Mouse (Mus musculus) cerebellum, adult 2 months (tissue): ENCODE measurements around the gene Eci1. TPM values are rescaled to one million over a fixed set of nuclear protein-coding genes. Genes with fewer than 3 reads are reported as not detected.

ENCODE experiments used
- DNase-seq, 2 experiments: peaks; one replicate each; pipeline ENCODE4 v3.0.0; 2021
- H3K27ac ChIP-seq: fragments of 200-500 bp; 2 replicates; pipeline ENCODE4 v1.5.1; 2012; ENCODE audit warnings: low read length, control low read depth, inconsistent platforms; ENCODE audit not compliant: insufficient read depth
- H3K27me3 ChIP-seq: fragments of 200-500 bp; 2 replicates; pipeline ENCODE4 v1.6.1; 2012; ENCODE audit warnings: inconsistent platforms, mild to moderate bottlenecking, low read length, moderate library complexity; ENCODE audit not compliant: control insufficient read depth, insufficient read depth
- H3K4me1 ChIP-seq: fragments of 200-500 bp; 2 replicates; pipeline ENCODE4 v1.6.1; 2011; ENCODE audit warnings: low read length; ENCODE audit not compliant: control insufficient read depth, insufficient read depth
- H3K4me3 ChIP-seq: fragments of 200-500 bp; replicated peaks from 2 replicates; pipeline ENCODE3; 2011; ENCODE audit warnings: mild to moderate bottlenecking, low read depth, low read length, control low read depth; ENCODE audit not compliant: insufficient read depth
- CTCF ChIP-seq: fragments of 200-500 bp; IDR thresholded peaks from 2 replicates; pipeline ENCODE4 v1.5.1; 2011; ENCODE audit warnings: low read depth, mild to moderate bottlenecking, control low read depth, low read length, moderate library complexity, borderline replicate concordance; ENCODE audit not compliant: insufficient read depth
- POLR2A ChIP-seq: fragments of 200-500 bp; IDR thresholded peaks from 2 replicates; pipeline ENCODE4 v1.6.1; 2011; ENCODE audit warnings: low read length, control low read depth, borderline replicate concordance; ENCODE audit not compliant: insufficient read depth
- WGBS: fragments of 180-500 bp; shearing (Covaris S2); methylation state at CpG from one replicate; pipeline ENCODE4 v1.1.7; 2018; 5-methylcytosine and 5-hydroxymethylcytosine counted together
- polyA plus RNA-seq: library from polyadenylated mRNA; depleted of rRNA; stranded (reverse); fragments of >200 nt; gene quantifications from 2 replicates; pipeline ENCODE4 v1.2.3, GENCODE M21; 2012

The Eci1 gene
- polyA plus RNA-seq, 1 experiment: 77.3 TPM

GRCm38 (mm10) chr17:24461580-24461979 is 35.1 kb downstream of the Eci1 start:
- DNase-seq: no peak

DNA sequence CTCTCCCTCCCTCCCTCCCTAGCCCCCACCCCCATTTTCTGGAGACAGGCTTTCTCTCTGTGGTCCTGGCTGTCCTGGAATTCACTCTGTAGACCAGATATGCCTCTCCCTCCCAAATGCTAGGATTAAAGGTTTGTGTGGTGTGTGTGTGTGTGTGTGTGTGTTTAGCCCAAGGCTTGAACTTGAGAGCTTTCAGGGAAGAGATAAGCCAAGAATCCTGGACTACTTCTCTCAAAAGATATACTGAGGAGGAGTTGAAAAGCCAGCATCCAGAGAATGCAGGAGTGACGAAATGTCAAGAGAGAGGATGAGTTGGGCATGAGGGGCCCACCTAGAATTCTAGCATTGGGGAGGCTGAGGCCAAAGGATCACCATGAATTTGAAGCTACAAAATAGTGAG is 36.5 kb downstream of the Eci1 start:
- WGBS: 82% methylated on average over 1 of the region's 1 CpGs
- no peaks in the 10 kb centered on the region for H3K27me3 ChIP-seq

More at GRCm38 (mm10) chr17:24461580-24461979, 35.1 kb downstream of the Eci1 start:
- TF ChIP-seq CTCF (peak; percentile 33; the same call in 1 of the 2 replicates), POLR2A (no peak)
- Histone ChIP-seq H3K4me1 (no peaks in the 10 kb centered on the region), H3K4me3 (no peak overlapping the region), H3K27me3 (no peaks in the 10 kb centered on the region), H3K27ac (no peak overlapping the region)
- WGBS: 54% methylated on average over 2 of the region's 2 CpGs

GRCm38 (mm10) chr17:24463374-24464133 is 37.1 kb downstream of the Eci1 start:
- no peaks in the 10 kb centered on the region for H3K27me3 ChIP-seq
- DNase-seq: no peak
- H3K4me3 ChIP-seq: no peak overlapping the region
- WGBS: 53% methylated on average over 6 of the region's 6 CpGs
- no peaks in the 10 kb centered on the region for H3K4me1 ChIP-seq
- H3K27ac ChIP-seq: no peak overlapping the region
- TF ChIP-seq CTCF: no peak
- no peak for TF ChIP-seq POLR2A

More for the DNA sequence above, 36.5 kb downstream of the Eci1 start:
- H3K4me3 ChIP-seq: no peak overlapping the region
- H3K4me1 ChIP-seq: no peaks in the 10 kb centered on the region
- TF ChIP-seq CTCF (no peak), POLR2A (no peak)
- DNase-seq: no peak
- no peak overlapping the region for H3K27ac ChIP-seq

DNA sequence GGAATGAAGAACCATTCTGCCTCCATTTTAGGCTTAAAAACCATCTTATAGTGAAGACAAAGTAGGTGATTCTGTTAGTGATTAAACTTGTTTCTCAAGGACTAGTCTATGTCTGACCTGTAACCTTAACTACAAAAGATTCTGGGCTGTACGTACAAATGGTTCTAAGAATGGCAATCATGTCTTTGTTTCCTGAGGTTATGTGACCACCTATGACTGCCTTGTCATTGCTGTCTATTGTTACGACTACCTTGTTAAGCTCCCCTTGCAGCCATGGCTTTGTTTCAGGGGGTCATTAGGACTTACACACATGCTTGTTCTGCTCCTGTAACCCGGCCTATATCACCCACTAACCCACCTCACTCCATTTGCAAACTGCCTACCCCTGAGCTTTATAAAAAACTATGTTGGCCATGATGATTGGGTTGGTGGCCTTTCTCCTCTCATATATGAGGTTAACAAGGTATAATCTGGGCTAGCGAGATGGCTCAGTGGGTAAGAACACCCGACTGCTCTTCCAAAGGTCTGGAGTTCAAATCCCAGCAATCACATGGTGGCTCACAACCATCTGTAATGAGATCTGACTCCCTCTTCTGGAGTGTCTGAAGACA is 42.3 kb downstream of the Eci1 start:
- no peak for DNase-seq
- peaks cover 10% of the 10 kb centered on the region for H3K4me1 ChIP-seq
- no peak overlapping the region for H3K4me3 ChIP-seq
- WGBS: 78% methylated on average over 5 of the region's 5 CpGs
- TF ChIP-seq CTCF: no peak
- no peak for TF ChIP-seq POLR2A
- H3K27ac ChIP-seq: no peak overlapping the region
- H3K27me3 ChIP-seq: no peaks in the 10 kb centered on the region

- Histone ChIP-seq H3K27ac (peak overlapping the region; percentile 50), H3K27me3 (no peaks in the 10 kb centered on the region), H3K4me1 (peaks cover 10% of the 10 kb centered on the region), H3K4me3 (peak overlapping the region; percentile 81)
- DNase-seq: no peak
- no peak for TF ChIP-seq POLR2A
- WGBS: 17% methylated on average over 7 of the region's 7 CpGs
These were observed 43.0 kb downstream of the Eci1 start for GRCm38 (mm10) chr17:24469336-24469909.

GRCm38 (mm10) chr17:24469910-24470602 is 43.6 kb downstream of the Eci1 start, which contains the start of the genes E4f1 and Pgp:
TSS of gene E4f1 (minus strand) at chr17:24470313.
TSS of gene Pgp (plus strand) at chr17:24470392.
- peak within 1 kb of the TSS; percentile 81 for H3K4me3 ChIP-seq
- TF ChIP-seq POLR2A: peak; percentile 73
- no peak for TF ChIP-seq CTCF
- WGBS: under 1% methylated on average over 75 of the region's 75 CpGs
- H3K4me1 ChIP-seq: peaks cover 10% of the 10 kb centered on the region
- H3K27ac ChIP-seq: peak within 1 kb of the TSS; percentile 67
- no peaks in the 10 kb centered on the region for H3K27me3 ChIP-seq
- DNase-seq: peak; percentile 99 to 100

DNA sequence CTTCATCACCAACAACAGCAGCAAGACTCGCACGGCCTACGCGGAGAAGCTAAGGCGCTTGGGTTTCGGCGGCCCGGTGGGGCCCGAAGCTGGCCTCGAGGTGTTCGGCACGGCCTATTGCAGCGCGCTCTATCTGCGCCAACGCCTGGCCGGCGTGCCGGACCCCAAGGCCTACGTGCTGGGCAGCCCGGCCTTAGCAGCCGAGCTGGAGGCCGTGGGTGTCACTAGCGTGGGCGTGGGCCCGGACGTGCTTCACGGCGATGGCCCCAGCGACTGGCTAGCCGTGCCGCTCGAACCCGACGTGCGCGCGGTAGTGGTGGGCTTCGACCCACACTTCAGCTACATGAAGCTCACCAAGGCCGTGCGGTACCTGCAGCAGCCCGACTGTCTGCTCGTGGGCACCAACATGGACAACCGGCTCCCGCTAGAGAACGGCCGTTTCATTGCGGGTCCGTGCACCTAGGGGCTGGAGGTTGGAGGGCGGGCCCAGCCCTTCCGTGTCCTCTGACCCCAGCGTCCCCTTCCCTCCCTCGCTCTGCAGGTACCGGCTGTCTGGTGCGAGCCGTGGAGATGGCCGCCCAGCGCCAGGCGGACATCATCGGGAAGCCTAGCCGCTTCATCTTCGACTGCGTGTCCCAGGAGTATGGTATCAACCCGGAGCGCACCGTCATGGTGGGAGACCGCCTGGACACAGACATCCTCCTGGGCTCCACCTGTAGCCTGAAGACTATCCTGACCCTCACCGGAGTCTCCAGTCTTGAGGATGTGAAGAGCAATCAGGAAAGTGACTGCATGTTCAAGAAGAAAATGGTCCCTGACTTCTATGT is 44.5 kb downstream of the Eci1 start:
- TF ChIP-seq CTCF (no peak), POLR2A (no peak)
- peaks cover 10% of the 10 kb centered on the region for H3K4me1 ChIP-seq
- H3K27me3 ChIP-seq: no peaks in the 10 kb centered on the region
- peak overlapping the region; percentile 70 for H3K4me3 ChIP-seq
- H3K27ac ChIP-seq: peak overlapping the region; percentile 67
- peak in 1 of 2 experiments; percentile 66 for DNase-seq
- under 1% methylated on average over 68 of the region's 68 CpGs for WGBS
